Mouse (Mus musculus) testis, adult 2 months (tissue): ENCODE results near the gene Odaph.

Experiments
- CTCF ChIP-seq: fragments of 200-500 bp; IDR thresholded peaks from 2 replicates; pipeline ENCODE4 v1.5.1; 2012; ENCODE audit warnings: low read depth, mild to moderate bottlenecking, inconsistent platforms, low read length, moderate library complexity; ENCODE audit not compliant: control insufficient read depth, insufficient read depth, insufficient replicate concordance
- POLR2A ChIP-seq: fragments of 200-500 bp; IDR thresholded peaks from 2 replicates; pipeline ENCODE4 v1.6.1; 2012; ENCODE audit warnings: low read depth, mild to moderate bottlenecking, inconsistent platforms, low read length, moderate library complexity; ENCODE audit not compliant: control insufficient read depth

GRCm38 (mm10) chr5:92000770-92001169 lies 13.5 kb downstream of the Odaph start:
- TF ChIP-seq CTCF (no peak), POLR2A (no peak)
